Mouse (Mus musculus) lung, adult 2 months (tissue): ENCODE data around the gene Gm29797. TPM values are rescaled to one million over a fixed set of nuclear protein-coding genes. Genes with fewer than 3 reads are reported as not detected.

ENCODE experiments used
- DNase-seq: peaks from one replicate; pipeline ENCODE4 v3.0.0; 2022
- H3K4me1 ChIP-seq: fragments of 200-500 bp; 2 replicates; pipeline ENCODE4 v1.6.1; 2011; ENCODE audit warnings: low read length; ENCODE audit not compliant: control insufficient read depth, insufficient read depth
- H3K4me3 ChIP-seq: fragments of 200-500 bp; replicated peaks from 2 replicates; pipeline ENCODE3; 2011; ENCODE audit warnings: low read depth, mild to moderate bottlenecking, control low read depth, low read length; ENCODE audit errors: extremely low read depth
- CTCF ChIP-seq: fragments of 200-500 bp; IDR thresholded peaks from 2 replicates; pipeline ENCODE4 v1.5.1; 2011; ENCODE audit warnings: mild to moderate bottlenecking, low read length, control low read depth; ENCODE audit not compliant: insufficient read depth
- POLR2A ChIP-seq: fragments of 200-500 bp; IDR thresholded peaks from 2 replicates; pipeline ENCODE4 v1.6.1; 2011; ENCODE audit warnings: low read depth, mild to moderate bottlenecking, control low read depth, low read length, borderline replicate concordance; ENCODE audit errors: extremely low read depth
- WGBS: fragments of 180-500 bp; shearing (Covaris S2); methylation state at CpG from one replicate; pipeline ENCODE4 v1.1.7; 2018; 5-methylcytosine and 5-hydroxymethylcytosine counted together
- polyA plus RNA-seq: library from polyadenylated mRNA; depleted of rRNA; stranded (reverse); fragments of >200 nt; gene quantifications from 2 replicates; pipeline ENCODE4 v1.2.3, GENCODE M21; 2012

Gm29797 gene
- polyA plus RNA-seq, 1 experiment, result not detected

- no peak for TF ChIP-seq CTCF
- TF ChIP-seq POLR2A, result peak; percentile 4; the same call in 1 of the 2 replicates
- H3K4me3 ChIP-seq, result peak overlapping the region; percentile 64
- no peak for DNase-seq
- peaks cover 20% of the 10 kb centered on the region; the same call in 1 of the 2 replicates for H3K4me1 ChIP-seq
- WGBS, result 2% methylated on average over 41 of the region's 41 CpGs
Measured at GRCm38 (mm10) chr2:181670913-181671311, 14.1 kb downstream of the Gm29797 start.

GRCm38 (mm10) chr2:181671326-181671725, 14.5 kb downstream of the Gm29797 start, which contains the start of gene Sox18:
TSS of gene Sox18 (minus strand) at chr2:181671640.
- WGBS, result 2% methylated on average over 43 of the region's 43 CpGs
- TF ChIP-seq POLR2A, result peak; percentile 99
- no peak for TF ChIP-seq CTCF
- DNase-seq, result peak; percentile 68
- Histone ChIP-seq H3K4me1 (peaks cover 21% of the 10 kb centered on the region; the same call in 1 of the 2 replicates), H3K4me3 (peak within 1 kb of the TSS; percentile 64)

- TF ChIP-seq CTCF (no peak), POLR2A (no peak)
- DNase-seq, result no peak
- 38% methylated on average over 7 of the region's 7 CpGs for WGBS
- peaks cover 22% of the 10 kb centered on the region; the same call in 1 of the 2 replicates for H3K4me1 ChIP-seq
- no peak overlapping the region for H3K4me3 ChIP-seq
Measured at GRCm38 (mm10) chr2:181671984-181672383, 15.2 kb downstream of the Gm29797 start.

GRCm38 (mm10) chr2:181673501-181673900, 16.7 kb downstream of the Gm29797 start:
- Histone ChIP-seq H3K4me1 (peaks cover 25% of the 10 kb centered on the region), H3K4me3 (no peak overlapping the region)
- WGBS, result 23% methylated on average over 1 of the region's 1 CpGs
- DNase-seq, result no peak
- TF ChIP-seq POLR2A, result peak; percentile 9; the same call in 1 of the 2 replicates
- no peak for TF ChIP-seq CTCF

GRCm38 (mm10) chr2:181674934-181675333, 18.1 kb downstream of the Gm29797 start:
- WGBS, result 80% methylated on average over 4 of the region's 4 CpGs
- Histone ChIP-seq H3K4me1 (peaks cover 23% of the 10 kb centered on the region), H3K4me3 (no peak overlapping the region)
- no peak for DNase-seq
- TF ChIP-seq CTCF (no peak), POLR2A (no peak)

- Histone ChIP-seq H3K4me3 (peak overlapping the region; percentile 37), H3K4me1 (peaks cover 23% of the 10 kb centered on the region)
- TF ChIP-seq POLR2A (peak; percentile 66; the same call in 1 of the 2 replicates), CTCF (no peak)
- peak; percentile 71 for DNase-seq
- 3% methylated on average over 14 of the region's 14 CpGs for WGBS
Measured at GRCm38 (mm10) chr2:181675454-181675853, 18.6 kb downstream of the Gm29797 start.

- DNase-seq, result no peak
- Histone ChIP-seq H3K4me3 (no peak overlapping the region), H3K4me1 (peaks cover 27% of the 10 kb centered on the region)
- TF ChIP-seq CTCF (no peak), POLR2A (no peak)
- 38% methylated on average over 2 of the region's 2 CpGs for WGBS
Measured at GRCm38 (mm10) chr2:181676424-181676823, 19.6 kb downstream of the Gm29797 start.

- no peak overlapping the region for H3K4me3 ChIP-seq
- TF ChIP-seq CTCF (peak; percentile 54), POLR2A (peak; percentile 17; the same call in 1 of the 2 replicates)
- peak; percentile 35 for DNase-seq
- H3K4me1 ChIP-seq, result peaks cover 23% of the 10 kb centered on the region
- 53% methylated on average over 5 of the region's 5 CpGs for WGBS
Measured at GRCm38 (mm10) chr2:181677096-181677754, 20.4 kb downstream of the Gm29797 start.

GRCm38 (mm10) chr2:181677755-181678098, 20.9 kb downstream of the Gm29797 start:
- TF ChIP-seq POLR2A (no peak), CTCF (no peak)
- 35% methylated on average over 3 of the region's 3 CpGs for WGBS
- H3K4me1 ChIP-seq, result peaks cover 20% of the 10 kb centered on the region
- no peak overlapping the region for H3K4me3 ChIP-seq
- peak; percentile 28 for DNase-seq

GRCm38 (mm10) chr2:181678780-181679179, 21.9 kb downstream of the Gm29797 start:
- peak; percentile 99 for TF ChIP-seq CTCF
- TF ChIP-seq POLR2A, result no peak
- peaks cover 13% of the 10 kb centered on the region for H3K4me1 ChIP-seq
- 48% methylated on average over 1 of the region's 1 CpGs for WGBS
- H3K4me3 ChIP-seq, result no peak overlapping the region
- DNase-seq, result peak; percentile 70
